Mouse (Mus musculus): Measurements from ENCODE around the gene Pkn1.
A peak's percentile ranks its signal among the peaks of the same experiment; 100 is the strongest.

Pkn1 gene

DNA sequence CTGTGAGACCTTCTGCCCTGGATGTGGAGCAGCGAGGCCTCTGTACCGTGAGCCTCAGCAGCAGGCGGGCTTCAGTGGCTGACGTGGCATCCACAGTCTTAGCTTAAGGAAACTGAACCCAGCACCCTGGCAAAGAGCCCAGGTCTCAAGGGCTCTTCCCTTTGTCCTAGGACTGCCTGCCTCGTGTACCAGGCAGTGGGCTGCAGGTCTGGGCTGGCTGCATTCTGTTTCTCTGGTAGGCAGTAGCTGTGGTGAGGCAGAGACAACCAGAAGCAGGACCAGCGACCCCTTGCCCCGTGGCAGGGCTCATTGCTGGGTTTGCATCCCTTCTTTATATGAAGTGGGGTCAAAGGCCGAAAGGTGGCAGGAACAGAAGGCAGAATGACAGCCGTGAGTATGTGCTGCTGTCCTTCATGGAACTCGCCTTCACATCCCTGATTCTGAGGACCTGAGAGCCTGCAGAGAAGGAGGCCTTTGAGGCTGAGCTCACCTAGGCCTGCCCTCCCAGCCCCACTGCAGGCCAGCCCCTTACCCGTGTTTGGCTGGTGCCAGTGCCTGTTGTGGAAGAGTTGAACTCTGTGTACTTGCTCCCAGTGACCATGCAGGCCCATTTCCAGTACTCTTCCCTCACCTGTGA lies 24.6 kb upstream of the Pkn1 start:
- no peak for DNase-seq (ENCODE audit: low spot score)

DNA sequence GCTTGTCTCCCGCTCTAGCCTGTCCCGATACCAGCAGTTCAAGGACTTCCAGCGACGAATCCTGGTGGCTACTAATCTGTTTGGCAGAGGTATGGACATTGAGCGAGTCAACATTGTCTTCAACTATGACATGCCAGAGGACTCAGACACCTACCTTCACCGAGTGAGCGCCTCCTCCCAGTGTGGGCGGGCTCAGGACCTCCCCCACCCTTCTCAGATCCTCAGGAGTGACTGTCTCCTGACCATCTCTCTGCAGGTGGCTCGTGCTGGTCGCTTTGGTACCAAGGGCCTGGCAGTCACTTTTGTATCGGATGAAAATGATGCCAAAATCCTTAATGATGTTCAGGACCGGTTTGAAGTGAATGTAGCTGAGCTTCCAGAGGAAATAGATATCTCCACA lies 23.7 kb upstream of the Pkn1 start:
- no peak for DNase-seq (ENCODE audit: low spot score)

- DNase-seq (ENCODE audit: low spot score) = no peak
These were observed 22.5 kb upstream of the Pkn1 start for GRCm38 (mm10) chr8:83721405-83722025.

DNA sequence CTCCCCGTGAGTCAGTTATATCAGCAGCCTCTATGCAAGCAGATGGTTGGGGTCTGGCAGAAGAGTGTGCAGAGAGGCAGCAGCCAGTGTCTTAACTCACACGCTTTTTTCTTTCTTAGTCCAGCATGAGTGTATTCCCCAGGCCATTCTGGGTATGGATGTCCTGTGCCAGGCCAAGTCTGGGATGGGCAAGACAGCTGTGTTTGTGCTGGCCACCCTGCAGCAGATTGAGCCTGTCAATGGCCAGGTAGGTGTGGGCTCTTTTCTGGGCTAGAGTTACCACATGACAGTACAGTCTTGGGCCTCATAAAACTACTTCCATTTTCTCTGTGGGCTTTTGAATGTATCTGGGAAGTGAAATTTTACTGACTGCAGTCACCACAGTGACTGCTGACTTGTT lies 20.7 kb upstream of the Pkn1 start:
- DNase-seq (ENCODE audit: low spot score) = no peak

DNA sequence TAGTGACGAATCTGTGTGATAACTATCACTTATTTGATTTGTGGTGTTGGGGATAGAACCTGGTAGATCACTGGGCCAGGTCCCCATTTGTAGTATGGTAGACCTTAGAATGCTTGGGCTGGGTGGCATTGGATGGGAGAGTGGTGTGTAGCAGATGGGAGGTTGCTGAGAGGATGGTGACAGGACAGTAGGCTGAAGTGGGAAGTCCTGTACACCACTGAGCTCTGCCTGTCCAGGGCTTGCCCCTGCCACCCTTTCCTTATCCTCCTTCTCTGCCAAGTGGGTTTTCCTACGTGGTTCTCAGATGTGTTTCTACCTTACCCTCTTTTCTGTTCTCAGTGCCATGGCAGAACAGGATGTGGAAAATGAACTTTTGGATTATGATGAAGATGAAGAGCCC lies 20.1 kb upstream of the Pkn1 start:
- DNase-seq (ENCODE audit: low spot score) = no peak

DNA sequence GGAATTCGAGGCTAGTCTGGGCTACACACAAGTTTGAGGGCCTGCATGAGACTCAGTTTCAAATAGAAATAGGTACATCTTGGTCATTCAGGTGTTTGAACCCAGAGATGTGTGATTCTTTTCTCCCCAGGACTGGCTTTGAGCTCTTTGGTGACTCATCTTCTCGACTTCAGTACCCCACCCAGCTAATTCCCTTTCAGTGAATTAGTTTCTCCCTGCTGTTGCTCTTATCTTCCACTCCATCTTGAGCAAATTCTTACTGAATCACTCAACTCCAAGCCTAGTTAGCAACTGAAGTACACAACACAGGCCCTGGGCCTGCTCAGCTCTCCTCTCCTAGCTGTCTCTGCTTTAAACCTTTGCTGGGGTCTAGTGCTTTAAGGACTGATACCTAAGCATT lies 17.6 kb upstream of the Pkn1 start:
- DNase-seq (ENCODE audit: low spot score) = no peak

- no peak for DNase-seq (ENCODE audit: low spot score)
These were observed 16.8 kb upstream of the Pkn1 start for GRCm38 (mm10) chr8:83715771-83716170.

DNA sequence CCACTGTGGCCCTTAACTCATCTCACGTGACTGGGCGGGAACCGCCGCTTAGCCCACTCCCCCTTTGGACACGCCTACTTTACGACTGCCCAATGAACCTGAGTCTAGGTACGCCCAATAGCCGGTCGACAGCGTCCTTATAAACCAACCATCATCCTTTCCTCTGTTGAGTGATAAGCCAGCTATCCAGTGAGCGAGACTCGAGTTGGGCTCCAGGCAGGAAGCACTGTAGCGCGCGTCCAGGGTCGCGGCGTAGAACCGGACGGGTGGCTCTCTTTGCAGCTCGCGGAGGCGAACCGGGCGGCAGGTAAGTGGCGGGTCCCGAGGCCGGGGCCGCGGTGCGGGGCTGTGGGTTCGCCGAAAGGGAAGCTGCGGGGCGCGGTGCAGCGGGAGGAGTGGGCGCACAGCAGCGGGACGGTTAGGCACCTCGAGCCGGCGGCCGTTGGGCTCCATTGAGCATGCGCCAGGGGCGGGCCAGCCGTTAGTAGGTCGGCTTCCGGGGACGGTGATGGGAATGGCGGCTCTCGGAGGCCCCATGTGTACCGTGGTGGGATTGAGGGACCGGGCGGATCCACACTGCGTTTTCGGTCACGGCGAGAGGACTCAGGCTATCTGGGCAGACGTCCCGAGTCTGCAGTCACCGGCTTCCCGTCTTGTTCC lies 16.2 kb upstream of the Pkn1 start, which contains the start of gene Ddx39:
TSS of gene Ddx39 (plus strand) at position 147 of the 660 bp plus-strand sequence.
- DNase-seq (ENCODE audit: low spot score) = peak; percentile 90

- DNase-seq (ENCODE audit: low spot score) = no peak
These were observed 15.7 kb upstream of the Pkn1 start for GRCm38 (mm10) chr8:83714676-83715030.

DNA sequence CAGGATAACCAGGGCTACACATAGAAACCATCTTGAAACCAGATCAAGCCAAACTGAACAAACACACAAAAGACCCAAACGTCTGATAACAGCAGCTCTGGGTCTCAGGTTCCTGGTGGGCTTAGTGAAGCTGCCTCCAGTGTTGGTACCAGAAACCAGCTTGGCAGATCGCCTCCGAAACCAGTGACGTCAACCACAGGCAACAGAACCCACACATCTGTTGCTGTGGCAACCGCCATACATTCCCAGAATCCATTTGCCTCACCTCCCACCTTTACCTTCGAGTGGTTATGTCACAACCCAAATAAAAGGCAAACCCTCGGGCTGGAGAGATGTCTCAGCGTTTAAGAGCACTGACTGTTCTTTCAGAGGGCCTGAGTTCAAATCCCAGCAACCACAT lies 8.6 kb upstream of the Pkn1 start:
- no peak for DNase-seq (ENCODE audit: low spot score)

DNA sequence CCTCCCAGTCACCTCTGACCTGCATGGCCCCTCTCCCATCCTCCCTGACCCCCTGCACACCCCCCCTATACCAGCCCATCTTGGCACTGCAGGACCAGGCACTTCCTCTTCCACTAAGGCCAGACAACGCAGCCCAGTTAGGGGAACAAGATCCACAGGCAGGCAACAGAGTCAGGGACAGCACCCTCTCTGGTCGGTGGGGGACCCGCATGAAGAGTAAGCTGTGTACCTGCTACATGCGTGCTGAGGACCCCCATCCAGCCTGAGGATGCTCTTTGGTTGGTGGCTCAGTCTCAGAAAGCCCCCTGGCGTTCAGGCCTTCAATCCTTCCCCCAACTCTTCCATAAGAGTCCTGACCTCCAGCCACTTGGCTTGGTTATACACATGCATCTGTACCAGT lies 7.4 kb upstream of the Pkn1 start:
- no peak for DNase-seq (ENCODE audit: low spot score)

GRCm38 (mm10) chr8:83703426-83703825 lies 4.4 kb upstream of the Pkn1 start:
- DNase-seq (ENCODE audit: low spot score) = no peak

DNA sequence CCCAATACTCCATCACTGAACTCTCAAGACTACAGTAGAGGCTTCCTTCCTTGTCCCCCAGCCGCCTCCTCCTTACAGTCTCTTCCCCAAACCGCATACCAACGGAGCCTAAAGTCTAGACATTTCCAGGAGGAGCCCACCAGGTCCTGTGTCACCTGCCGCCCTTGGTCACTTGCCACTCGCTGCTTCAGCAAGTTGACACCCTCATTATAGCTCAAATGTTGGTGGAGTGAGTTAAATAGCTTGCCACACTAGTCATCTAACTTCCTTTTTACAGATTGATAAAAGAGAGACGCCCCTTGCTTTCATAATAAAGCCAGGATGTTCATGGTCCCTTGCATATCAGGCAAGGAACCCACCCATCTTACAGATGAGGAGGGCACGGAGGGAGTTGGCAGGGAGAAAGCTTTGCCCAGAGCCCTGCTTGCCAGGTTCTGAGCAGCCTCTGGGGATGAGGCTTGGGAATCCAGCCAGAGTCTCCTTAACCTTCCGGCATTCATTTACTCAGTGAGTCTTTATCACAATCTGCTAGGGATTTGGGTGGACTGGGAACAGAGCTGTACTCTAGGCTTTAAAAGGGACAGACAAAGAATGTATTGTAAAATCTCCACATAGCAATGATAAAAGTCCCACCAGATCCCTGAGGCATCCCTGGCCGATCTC lies 1.6 kb upstream of the Pkn1 start:
- DNase-seq (ENCODE audit: low spot score) = no peak

- no peak for DNase-seq (ENCODE audit: low spot score)
These were observed 587 bp upstream of the Pkn1 start for GRCm38 (mm10) chr8:83699566-83699965.

DNA sequence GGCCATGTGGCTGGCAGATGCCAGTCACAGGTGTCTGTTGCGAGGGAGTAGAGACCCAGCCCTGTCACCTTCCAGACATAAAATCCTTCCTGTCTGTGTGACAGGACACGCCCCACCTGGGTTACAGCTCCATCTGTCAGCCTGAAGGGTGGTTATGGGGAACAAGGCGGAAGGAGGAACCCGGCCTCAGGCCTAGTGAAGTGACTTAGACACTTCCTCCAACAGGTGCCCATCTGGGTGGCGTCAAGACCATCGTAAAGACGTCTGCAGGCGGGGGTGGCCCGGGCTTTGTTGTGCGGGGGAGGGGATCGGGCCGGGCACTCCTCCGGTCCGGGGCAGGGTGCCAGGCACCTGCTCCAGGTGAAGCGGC lies 703 bp downstream of the Pkn1 start:
- DNase-seq (ENCODE audit: low spot score) = peak; percentile 44

DNA sequence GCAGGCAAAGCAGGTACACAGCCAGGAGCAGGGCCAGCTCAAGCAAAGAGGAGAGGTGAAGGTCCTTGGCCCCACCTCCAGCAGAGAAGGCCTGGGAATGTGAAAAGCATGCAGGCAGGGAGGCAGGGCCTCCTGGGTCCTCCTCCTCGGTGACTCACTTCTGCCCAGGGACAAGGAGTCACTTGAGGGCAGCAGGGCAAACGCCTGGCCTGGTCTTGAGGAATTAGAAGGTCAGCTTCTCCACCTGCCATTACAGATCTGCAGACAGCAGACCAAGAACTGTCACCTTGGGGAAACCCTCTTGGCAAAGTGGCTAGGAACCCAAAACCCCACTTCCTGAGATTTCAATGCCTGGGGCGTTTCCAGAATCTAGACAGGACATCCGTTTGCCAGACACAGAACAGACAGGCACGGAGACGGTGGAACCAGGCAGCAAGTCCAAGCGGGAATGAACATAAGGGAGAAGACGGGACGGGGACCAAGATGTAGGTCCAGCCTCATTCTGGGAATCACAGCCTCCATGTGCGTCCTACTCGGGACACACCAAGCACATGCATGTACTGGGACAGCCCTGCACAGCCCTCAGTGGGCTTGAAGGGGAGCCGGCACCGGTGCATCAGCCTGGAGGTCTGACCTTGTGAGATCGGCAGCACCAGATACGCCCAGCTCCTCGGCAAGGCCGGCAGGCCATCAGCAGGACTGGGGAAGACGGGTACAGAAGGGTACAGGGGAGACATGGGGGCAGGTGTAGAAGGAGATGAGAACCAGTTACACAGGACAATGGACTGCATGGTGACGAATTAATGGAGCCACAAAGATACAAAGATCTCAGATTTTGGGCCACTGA lies 1.4 kb downstream of the Pkn1 start:
- peak; percentile 32 for DNase-seq (ENCODE audit: low spot score)

DNA sequence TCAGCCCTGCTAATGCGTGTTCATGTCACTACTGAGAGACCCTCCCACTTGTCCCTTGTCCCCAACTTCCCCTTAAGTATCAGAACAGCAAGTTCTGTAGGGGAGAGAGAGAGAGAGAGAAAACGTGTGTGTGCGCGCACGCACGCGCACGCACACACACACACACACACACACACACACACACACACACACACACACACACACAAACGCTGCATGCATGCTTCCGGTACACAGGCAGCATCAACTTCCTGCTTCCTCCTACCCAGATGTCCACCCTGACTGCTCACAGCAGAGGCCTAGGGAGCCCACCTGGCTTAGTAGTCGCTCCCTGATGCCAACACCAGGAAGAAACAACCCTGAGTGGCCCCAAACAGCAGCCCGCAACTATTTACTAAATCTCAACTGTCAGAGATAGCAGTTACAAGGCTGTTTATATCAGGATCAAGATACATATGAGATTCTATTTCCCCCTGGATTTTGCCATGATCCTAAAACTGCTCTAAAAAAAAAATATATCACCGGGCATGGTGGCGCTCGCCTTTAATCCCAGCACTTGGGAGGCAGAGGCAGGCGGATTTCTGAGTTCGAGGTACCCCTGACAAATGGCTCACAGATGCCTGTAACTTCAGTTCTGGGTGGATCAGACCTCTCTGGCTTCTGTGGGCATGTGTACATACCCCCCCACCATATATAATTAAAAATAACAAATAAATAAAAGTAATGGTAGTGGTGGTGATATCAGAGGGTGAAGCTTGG lies 3.5 kb downstream of the Pkn1 start:
- DNase-seq (ENCODE audit: low spot score) = no peak

DNA sequence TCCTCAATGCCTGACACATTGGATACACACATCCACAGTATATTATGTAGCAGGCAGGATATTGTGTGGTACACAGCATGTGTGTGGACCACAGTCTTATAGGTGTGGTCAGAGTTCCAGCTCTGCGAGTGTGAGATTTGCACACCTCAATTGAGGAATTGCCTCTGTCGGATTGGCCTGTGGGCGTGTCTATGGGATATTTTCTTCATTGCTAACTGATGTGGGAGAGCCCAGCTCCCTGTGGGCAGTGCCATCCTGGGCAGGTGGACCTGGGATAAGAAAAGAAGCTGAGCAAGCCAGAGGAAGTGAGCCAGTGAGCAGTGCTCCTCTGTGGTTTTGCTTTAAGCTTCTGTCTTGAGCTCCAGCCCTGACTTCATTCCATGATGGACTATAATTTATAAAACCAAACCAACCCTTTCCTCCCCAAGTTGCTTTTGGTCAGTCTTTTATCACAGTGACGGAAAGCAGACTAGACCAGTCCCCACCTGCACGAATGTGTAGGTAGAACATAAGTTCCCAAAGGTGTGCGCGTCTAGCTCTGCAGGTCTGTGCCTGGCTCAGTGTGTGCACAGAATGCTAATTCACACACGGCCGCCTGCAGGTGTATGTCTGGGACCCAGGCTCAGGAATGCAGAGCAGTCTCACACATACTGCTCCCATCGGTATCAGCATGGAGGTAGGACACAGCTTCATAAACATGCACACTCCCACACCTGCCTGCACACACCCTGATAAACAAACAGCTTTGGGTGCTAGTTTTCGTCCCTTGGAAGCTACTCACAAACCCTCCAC lies 4.4 kb downstream of the Pkn1 start:
- DNase-seq (ENCODE audit: low spot score) = no peak

- no peak for DNase-seq (ENCODE audit: low spot score)
These were observed 5.3 kb downstream of the Pkn1 start for GRCm38 (mm10) chr8:83693609-83694236.

DNA sequence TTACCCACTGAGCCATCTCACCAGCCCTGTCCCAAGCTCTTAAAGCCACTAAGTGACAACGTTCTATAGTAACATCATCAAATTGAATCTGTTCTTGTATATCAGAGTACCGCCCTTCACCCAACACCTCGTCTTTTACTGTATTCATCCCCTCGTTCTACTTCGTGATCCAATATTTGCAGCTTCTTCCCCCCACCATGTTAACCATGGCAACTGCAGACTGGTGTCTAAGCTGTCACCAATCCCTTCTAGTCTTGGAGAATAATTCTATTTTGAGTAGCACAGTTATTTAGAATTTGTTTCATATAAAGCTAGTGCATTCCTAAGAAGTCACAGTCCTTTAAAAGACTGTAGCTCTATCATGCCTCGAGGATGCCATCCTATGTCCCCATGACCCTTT lies 9.7 kb downstream of the Pkn1 start:
- no peak for DNase-seq (ENCODE audit: low spot score)
